25 mouse cellular contexts compared by ENCODE assay signal in the genomic region with DNA sequence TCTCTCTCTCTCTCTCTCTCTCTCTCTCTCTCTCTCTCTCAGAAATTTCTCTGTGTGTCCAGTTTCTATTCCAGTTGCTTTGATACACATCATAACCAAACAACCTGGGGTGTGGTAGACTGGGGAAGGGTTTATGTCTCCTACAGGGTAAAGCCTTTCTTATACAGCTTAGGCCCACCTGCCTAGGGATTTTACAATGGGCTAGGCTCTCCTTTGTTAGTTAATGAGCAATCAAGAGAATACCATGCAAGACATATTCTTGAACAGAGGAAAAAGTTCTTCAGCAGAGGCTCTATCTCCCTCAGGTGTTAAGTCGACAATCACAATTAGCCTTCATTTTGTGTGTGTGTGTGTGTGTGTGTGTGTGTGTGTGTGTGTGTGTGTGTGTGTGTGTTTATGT.
A peak's percentile ranks its signal among the peaks of the same experiment; 100 is the strongest.
DNase-seq lines count a peak whose midpoint lies in the region; ATAC-seq and TF ChIP-seq lines count a peak whose summit lies in the region.
"Had no signal": no experiment of that assay in that cellular context is flagged by ENCODE, and none has a peak within 500 bp of the region (broad histone marks: within the 10 kb centered on the region; RNA-seq: fewer than 3 reads in every experiment).

No protein-coding gene starts in this region.

- no peaks in the 10 kb centered on the region for H3K9me3 ChIP-seq in intestine, embryonic 15.5 days
- H3K9me3 ChIP-seq in intestine, postnatal 0 days (ENCODE audit: control insufficient read depth) = no peaks in the 10 kb centered on the region
- H3K9me3 ChIP-seq in hindbrain, embryonic 14.5 days (ENCODE audit: control insufficient read depth, low read length) = 0 out of 2 replicates have a peak, but pooled peaks cover 4% of the 10 kb centered on the region
- H3K9me3 ChIP-seq: embryonic facial prominence, embryonic 13.5 days; forebrain, embryonic 10.5 days; forebrain, embryonic 12.5 days had no signal

- no peaks in the 10 kb centered on the region for H3K4me1 ChIP-seq in intestine, embryonic 15.5 days (replicated peaks)
- H3K4me1 ChIP-seq in intestine, postnatal 0 days (replicated peaks; ENCODE audit: control insufficient read depth, insufficient read depth, low read length) = no peaks in the 10 kb centered on the region
- H3K4me1 ChIP-seq in hindbrain, embryonic 14.5 days (replicated peaks; ENCODE audit: control insufficient read depth, insufficient read depth, low read length) = no peaks in the 10 kb centered on the region
- H3K4me1 ChIP-seq: forebrain, embryonic 10.5 days; forebrain, embryonic 12.5 days had no signal

- H3K27me3 ChIP-seq in intestine, embryonic 15.5 days (replicated peaks) = no peaks in the 10 kb centered on the region
- H3K27me3 ChIP-seq in intestine, postnatal 0 days (replicated peaks; ENCODE audit: control insufficient read depth, insufficient read depth, low read length) = no peaks in the 10 kb centered on the region
- no peaks in the 10 kb centered on the region for H3K27me3 ChIP-seq in hindbrain, embryonic 14.5 days (ENCODE audit: control insufficient read depth, insufficient read depth, low read length)
- H3K27me3 ChIP-seq: embryonic facial prominence, embryonic 13.5 days; embryonic facial prominence, embryonic 15.5 days; forebrain, embryonic 12.5 days; Patski had no signal

- no peak overlapping the region for H3K4me2 ChIP-seq in intestine, embryonic 15.5 days (replicated peaks)
- H3K4me2 ChIP-seq in intestine, postnatal 0 days (replicated peaks; ENCODE audit: low read depth) = no peak overlapping the region
- H3K4me2 ChIP-seq in hindbrain, embryonic 14.5 days (replicated peaks) = no peak overlapping the region
- H3K4me2 ChIP-seq: embryonic facial prominence, embryonic 13.5 days; embryonic facial prominence, embryonic 15.5 days; forebrain, embryonic 12.5 days had no signal

- peak; percentile 55; the same call in 1 of the 2 replicates for ATAC-seq in intestine, embryonic 15.5 days
- ATAC-seq in intestine, postnatal 0 days = no peak
- ATAC-seq in hindbrain, embryonic 14.5 days (ENCODE audit: low FRiP score) = no peak
- ATAC-seq: activated CD4-positive, CD25-positive, alpha-beta regulatory T cell, adult 4 months; forebrain, embryonic 14.5 days; forebrain, embryonic 16.5 days; Patski had no signal

- H3K27ac ChIP-seq in intestine, embryonic 15.5 days = no peak overlapping the region
- H3K27ac ChIP-seq in intestine, postnatal 0 days (ENCODE audit: low read depth, low read length) = no peak overlapping the region
- H3K27ac ChIP-seq in hindbrain, embryonic 14.5 days = no peak overlapping the region
- H3K27ac ChIP-seq: embryonic facial prominence, embryonic 13.5 days; embryonic facial prominence, embryonic 15.5 days; forebrain, embryonic 10.5 days; forebrain, embryonic 12.5 days had no signal

- no peak overlapping the region for H3K4me3 ChIP-seq in intestine, embryonic 15.5 days (replicated peaks)
- no peak overlapping the region for H3K4me3 ChIP-seq in intestine, postnatal 0 days (ENCODE audit: low read depth, low read length)
- H3K4me3 ChIP-seq in hindbrain, embryonic 14.5 days (replicated peaks; ENCODE audit: low read length) = no peak overlapping the region
- H3K4me3 ChIP-seq: embryonic facial prominence, embryonic 13.5 days; embryonic facial prominence, embryonic 15.5 days; erythroblast, embryonic 14.5 days; forebrain, embryonic 10.5 days; forebrain, embryonic 12.5 days had no signal

- no peak for TF ChIP-seq CTCF in intestine, postnatal 0 days (IDR thresholded peaks at IDR 0.05; ENCODE audit: low read depth)

- peak; percentile 9 for DNase-seq in ES-CJ7 (ENCODE audit: low read depth, low spot score)
- DNase-seq in R1 (ENCODE audit: low read depth, low spot score) = peak; percentile 46
- DNase-seq in adrenal gland, postnatal 25 days = no peak
- no peak for DNase-seq in hindbrain, embryonic 14.5 days (ENCODE audit: low spot score)
- DNase-seq: adrenal gland, adult 8-10 months; adrenal gland, postnatal 14 days; cerebellum, adult 11 months; cerebellum, adult 18-20 months; cerebellum, adult 8-10 months; cerebellum, adult 9-11 months; cerebellum, postnatal 14 days; cerebellum, postnatal 36 days; embryo, embryonic 11 days had no signal

- no peaks in the 10 kb centered on the region for H3K36me3 ChIP-seq in intestine, embryonic 15.5 days
- no peaks in the 10 kb centered on the region for H3K36me3 ChIP-seq in intestine, postnatal 0 days (ENCODE audit: control insufficient read depth, insufficient read depth)
- H3K36me3 ChIP-seq in hindbrain, embryonic 14.5 days (replicated peaks; ENCODE audit: control insufficient read depth, insufficient read depth) = no peaks in the 10 kb centered on the region
- H3K36me3 ChIP-seq: embryonic facial prominence, embryonic 13.5 days; embryonic facial prominence, embryonic 15.5 days; forebrain, embryonic 10.5 days; forebrain, embryonic 12.5 days; G1E had no signal

- 73% methylated on average over 1 of the region's 1 CpGs for WGBS in intestine, embryonic 15.5 days
- 45% methylated on average over 1 of the region's 1 CpGs for WGBS in intestine, postnatal 0 days
- WGBS in hindbrain, embryonic 14.5 days = 96% methylated on average over 1 of the region's 1 CpGs

- H3K9ac ChIP-seq in intestine, embryonic 15.5 days = no peak overlapping the region
- H3K9ac ChIP-seq in intestine, postnatal 0 days (ENCODE audit: low read depth, low read length) = no peak overlapping the region
- H3K9ac ChIP-seq in hindbrain, embryonic 14.5 days = no peak overlapping the region
- H3K9ac ChIP-seq: embryonic facial prominence, embryonic 13.5 days; embryonic facial prominence, embryonic 15.5 days; forebrain, embryonic 12.5 days had no signal

Comparison
In these comparisons a context has a peak if more than half of its experiments do, and no peak if none do; other contexts are left out.
1. DNase-seq: peak in ES-CJ7 (single experiment) and R1 (single experiment); none in adrenal gland, postnatal 25 days (single experiment) and hindbrain, embryonic 14.5 days (single experiment).